Mouse (Mus musculus): ENCODE data around the gene Ppfia4. TPM values are rescaled to one million over a fixed set of nuclear protein-coding genes. Genes with fewer than 3 reads are reported as not detected.

Gene Ppfia4
- polyA plus RNA-seq, 1 experiment from 2014 or later: 6.3 TPM

- no peak for ATAC-seq (ENCODE audit: low FRiP score)
- Histone ChIP-seq H3K9ac (no peak overlapping the region), H3K27me3 (peaks cover 7% of the 10 kb centered on the region), H3K36me3 (no peaks in the 10 kb centered on the region), H3K27ac (no peak overlapping the region), H3K9me3 (replicated peaks) (no peaks in the 10 kb centered on the region), H3K4me2 (replicated peaks) (no peak overlapping the region), H3K4me1 (peaks cover 21% of the 10 kb centered on the region), H3K4me3 (no peak overlapping the region)
- 51% methylated on average over 9 of the region's 9 CpGs for WGBS
These were observed 40.1 kb downstream of the Ppfia4 start for GRCm38 (mm10) chr1:134292601-134293000.

GRCm38 (mm10) chr1:134292073-134292472, 40.7 kb downstream of the Ppfia4 start:
- no peak for ATAC-seq (ENCODE audit: low FRiP score)
- Histone ChIP-seq H3K9ac (no peak overlapping the region), H3K36me3 (no peaks in the 10 kb centered on the region), H3K27ac (no peak overlapping the region), H3K4me3 (no peak overlapping the region), H3K4me1 (peaks cover 21% of the 10 kb centered on the region), H3K9me3 (replicated peaks) (no peaks in the 10 kb centered on the region), H3K4me2 (replicated peaks) (no peak overlapping the region), H3K27me3 (peaks cover 2% of the 10 kb centered on the region; the same call in 1 of the 2 replicates)
- 20% methylated on average over 5 of the region's 5 CpGs for WGBS

GRCm38 (mm10) chr1:134291555-134291954, 41.2 kb downstream of the Ppfia4 start:
- no peak overlapping the region for H3K4me2 ChIP-seq (replicated peaks)
- no peaks in the 10 kb centered on the region for H3K36me3 ChIP-seq
- no peak overlapping the region for H3K27ac ChIP-seq
- no peaks in the 10 kb centered on the region for H3K9me3 ChIP-seq (replicated peaks)
- no peak for ATAC-seq (ENCODE audit: low FRiP score)
- no peaks in the 10 kb centered on the region for H3K27me3 ChIP-seq
- no peak overlapping the region for H3K4me3 ChIP-seq
- 72% methylated on average over 8 of the region's 8 CpGs for WGBS
- no peak overlapping the region for H3K9ac ChIP-seq
- H3K4me1 ChIP-seq: peaks cover 21% of the 10 kb centered on the region

DNA sequence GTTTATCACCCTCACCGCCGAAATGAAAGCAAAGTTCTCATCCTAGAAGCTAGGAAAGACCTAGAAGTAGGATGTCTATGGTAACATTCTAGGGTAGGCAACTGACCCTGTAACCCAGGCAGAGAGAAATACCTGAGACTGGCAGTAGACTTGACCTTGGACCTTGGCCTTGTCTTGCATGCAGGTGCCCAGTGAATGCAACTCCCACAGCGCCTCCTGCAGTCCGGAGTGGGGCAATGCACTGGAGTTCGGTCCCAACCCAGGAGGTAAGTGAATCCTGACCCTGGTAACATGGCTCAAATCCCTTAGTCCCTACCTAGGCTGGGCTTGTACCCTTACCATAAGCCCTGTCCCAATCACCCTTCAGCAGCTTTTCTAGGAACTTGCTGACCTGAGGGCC, 41.8 kb downstream of the Ppfia4 start:
- Histone ChIP-seq H3K4me2 (replicated peaks) (no peak overlapping the region), H3K9ac (no peak overlapping the region), H3K36me3 (no peaks in the 10 kb centered on the region), H3K4me3 (no peak overlapping the region), H3K9me3 (replicated peaks) (no peaks in the 10 kb centered on the region), H3K4me1 (peaks cover 21% of the 10 kb centered on the region), H3K27ac (no peak overlapping the region), H3K27me3 (no peaks in the 10 kb centered on the region)
- no peak for ATAC-seq (ENCODE audit: low FRiP score)
- WGBS: 68% methylated on average over 5 of the region's 5 CpGs

GRCm38 (mm10) chr1:134290300-134290699, 42.4 kb downstream of the Ppfia4 start:
- Histone ChIP-seq H3K4me2 (replicated peaks) (no peak overlapping the region), H3K9ac (no peak overlapping the region), H3K36me3 (no peaks in the 10 kb centered on the region), H3K27ac (no peak overlapping the region), H3K9me3 (replicated peaks) (no peaks in the 10 kb centered on the region), H3K4me3 (no peak overlapping the region), H3K27me3 (no peaks in the 10 kb centered on the region), H3K4me1 (peaks cover 21% of the 10 kb centered on the region)
- no peak for ATAC-seq (ENCODE audit: low FRiP score)
- 91% methylated on average over 13 of the region's 13 CpGs for WGBS

DNA sequence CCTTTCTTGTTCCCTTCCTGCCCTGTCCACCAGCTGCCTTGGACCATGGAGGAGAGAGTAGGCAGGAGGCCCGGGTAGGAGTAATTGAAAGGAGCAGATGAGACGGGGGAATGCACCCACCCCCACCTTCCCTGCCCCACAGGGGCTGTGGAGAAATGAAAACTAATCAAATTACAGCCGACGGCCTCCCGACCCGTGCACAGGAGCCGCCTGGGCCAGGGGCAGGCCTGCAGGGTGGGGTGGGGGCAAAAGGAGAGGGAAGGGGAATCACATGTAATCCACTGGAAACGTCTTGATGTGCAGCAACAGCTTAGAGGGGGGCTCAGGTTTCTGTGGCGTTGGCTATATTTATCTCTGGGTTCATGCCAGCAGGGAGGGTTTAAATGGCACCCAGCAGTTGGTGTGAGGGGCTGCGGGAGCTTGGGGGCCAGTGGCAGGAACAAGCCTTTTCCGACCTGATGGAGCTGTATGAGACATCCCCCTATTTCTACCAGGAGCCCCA, 43.1 kb downstream of the Ppfia4 start, which contains the start of gene Myog:
Gene Myog (plus strand): TSS at position 392 of the 502 bp plus-strand sequence.
- Histone ChIP-seq H3K9ac (no peak within 1 kb of the TSS), H3K4me1 (peaks cover 21% of the 10 kb centered on the region), H3K27me3 (no peaks in the 10 kb centered on the region), H3K27ac (no peak within 1 kb of the TSS), H3K4me2 (replicated peaks) (no peak within 1 kb of the TSS), H3K36me3 (no peaks in the 10 kb centered on the region), H3K4me3 (no peak within 1 kb of the TSS), H3K9me3 (replicated peaks) (no peaks in the 10 kb centered on the region)
- ATAC-seq (ENCODE audit: low FRiP score): no peak
- 42% methylated on average over 11 of the region's 11 CpGs for WGBS

DNA sequence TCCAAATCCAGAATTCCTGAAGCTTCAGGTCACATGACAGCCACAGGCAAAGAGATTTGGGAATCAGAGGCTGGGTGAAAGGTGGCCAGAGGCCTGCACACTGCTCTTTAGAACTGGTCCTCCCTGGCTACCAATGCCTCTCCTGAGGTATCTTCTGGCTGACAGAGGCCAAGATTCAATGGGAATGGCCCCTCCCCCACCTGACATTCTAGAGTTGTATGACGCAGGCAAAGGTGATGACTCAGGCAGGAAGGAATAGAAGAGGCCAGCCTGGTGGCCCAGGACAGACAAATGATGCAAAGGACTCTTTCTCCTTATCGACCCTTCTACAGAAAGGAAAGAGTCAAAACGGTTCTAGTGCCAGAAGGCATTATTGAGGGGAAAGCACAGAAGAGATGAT, 44.5 kb downstream of the Ppfia4 start:
- no peak for ATAC-seq (ENCODE audit: low FRiP score)

DNA sequence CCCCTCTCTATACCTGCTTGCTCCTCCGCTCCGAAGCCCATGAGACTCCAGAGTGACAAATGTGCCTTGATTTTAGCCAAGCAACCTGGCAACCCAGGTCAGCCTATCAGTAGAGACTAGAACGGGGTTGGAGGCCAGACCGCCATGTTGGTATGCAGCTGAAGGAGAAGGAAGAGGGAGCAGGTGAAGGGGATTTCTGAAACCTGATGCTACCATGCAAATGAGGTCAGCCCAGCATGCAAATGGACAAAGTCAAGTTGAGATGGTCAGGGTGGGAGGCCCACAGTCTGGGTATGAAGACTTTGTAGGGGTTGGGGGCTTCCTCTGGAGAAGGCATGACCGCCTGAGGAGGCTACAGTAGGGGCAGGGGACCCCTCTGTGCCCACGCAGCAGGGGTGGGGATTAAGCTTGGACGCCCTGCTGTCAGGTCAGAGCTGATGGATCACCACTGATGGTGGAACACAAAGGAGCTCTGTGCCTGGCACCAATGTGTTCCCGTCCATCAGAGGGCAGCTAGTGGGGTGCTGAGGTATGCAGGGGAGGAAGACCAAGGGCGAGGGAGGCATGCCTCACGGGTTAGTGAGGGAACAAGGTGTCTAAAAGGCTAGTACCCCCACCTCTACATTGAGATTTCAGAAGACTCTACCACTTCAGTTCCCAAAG, 47.1 kb downstream of the Ppfia4 start:
- 45% methylated on average over 10 of the region's 10 CpGs for WGBS
- ATAC-seq (ENCODE audit: low FRiP score): no peak
- no peak overlapping the region for H3K9ac ChIP-seq
- no peaks in the 10 kb centered on the region for H3K9me3 ChIP-seq (replicated peaks)
- H3K36me3 ChIP-seq: no peaks in the 10 kb centered on the region
- no peaks in the 10 kb centered on the region for H3K27me3 ChIP-seq
- no peak overlapping the region for H3K27ac ChIP-seq
- no peak overlapping the region for H3K4me2 ChIP-seq (replicated peaks)
- peaks cover 9% of the 10 kb centered on the region for H3K4me1 ChIP-seq
- H3K4me3 ChIP-seq: no peak overlapping the region

More for the DNA sequence above, 44.5 kb downstream of the Ppfia4 start:
- Histone ChIP-seq H3K4me2 (replicated peaks) (no peak overlapping the region), H3K36me3 (no peaks in the 10 kb centered on the region), H3K9ac (no peak overlapping the region), H3K4me1 (peaks cover 21% of the 10 kb centered on the region), H3K4me3 (no peak overlapping the region), H3K27ac (no peak overlapping the region), H3K9me3 (replicated peaks) (no peaks in the 10 kb centered on the region), H3K27me3 (no peaks in the 10 kb centered on the region)
- whole genome bisulfite sequencing: 79% methylated on average over 3 of the region's 3 CpGs

DNA sequence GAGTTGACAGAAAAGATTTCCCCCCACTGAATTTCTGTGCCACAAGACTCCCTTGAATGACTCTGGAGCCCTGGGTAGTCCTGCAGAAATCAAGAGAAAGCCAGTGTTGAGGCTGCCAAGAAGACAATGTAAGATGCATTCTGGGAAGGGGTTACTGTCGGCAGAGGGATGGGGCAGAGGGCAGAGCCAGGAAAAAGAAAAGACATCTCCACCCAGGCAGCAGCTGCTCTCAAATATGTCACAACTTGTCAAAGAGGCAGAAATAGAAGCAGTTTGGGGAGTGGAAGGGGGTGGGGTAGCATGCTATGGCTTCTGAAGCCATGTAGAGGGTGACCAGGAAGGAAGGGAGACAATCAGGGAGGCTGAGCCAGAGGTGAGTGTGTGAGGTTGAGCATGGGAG, 49.6 kb downstream of the Ppfia4 start:
- Histone ChIP-seq H3K9ac (no peak overlapping the region), H3K27ac (no peak overlapping the region), H3K36me3 (no peaks in the 10 kb centered on the region), H3K4me2 (replicated peaks) (no peak overlapping the region), H3K4me3 (no peak overlapping the region), H3K27me3 (no peaks in the 10 kb centered on the region), H3K9me3 (replicated peaks) (no peaks in the 10 kb centered on the region), H3K4me1 (no peaks in the 10 kb centered on the region)
- no peak for ATAC-seq (ENCODE audit: low FRiP score)
- 52% methylated on average over 1 of the region's 1 CpGs for WGBS

GRCm38 (mm10) chr1:134282342-134282741, 50.4 kb downstream of the Ppfia4 start:
- H3K36me3 ChIP-seq: no peaks in the 10 kb centered on the region
- H3K27me3 ChIP-seq: no peaks in the 10 kb centered on the region
- H3K9ac ChIP-seq: no peak overlapping the region
- ATAC-seq (ENCODE audit: low FRiP score): no peak
- H3K9me3 ChIP-seq (replicated peaks): no peaks in the 10 kb centered on the region
- no peak overlapping the region for H3K4me2 ChIP-seq (replicated peaks)
- 78% methylated on average over 3 of the region's 3 CpGs for WGBS
- H3K27ac ChIP-seq: no peak overlapping the region
- H3K4me1 ChIP-seq: no peaks in the 10 kb centered on the region
- H3K4me3 ChIP-seq: no peak overlapping the region

GRCm38 (mm10) chr1:134281563-134281962, 51.2 kb downstream of the Ppfia4 start:
- Histone ChIP-seq H3K4me1 (no peaks in the 10 kb centered on the region), H3K36me3 (no peaks in the 10 kb centered on the region), H3K27me3 (no peaks in the 10 kb centered on the region), H3K27ac (no peak overlapping the region), H3K4me2 (replicated peaks) (no peak overlapping the region), H3K9me3 (replicated peaks) (no peaks in the 10 kb centered on the region), H3K4me3 (no peak overlapping the region), H3K9ac (no peak overlapping the region)
- WGBS: 68% methylated on average over 4 of the region's 4 CpGs
- ATAC-seq (ENCODE audit: low FRiP score): no peak

DNA sequence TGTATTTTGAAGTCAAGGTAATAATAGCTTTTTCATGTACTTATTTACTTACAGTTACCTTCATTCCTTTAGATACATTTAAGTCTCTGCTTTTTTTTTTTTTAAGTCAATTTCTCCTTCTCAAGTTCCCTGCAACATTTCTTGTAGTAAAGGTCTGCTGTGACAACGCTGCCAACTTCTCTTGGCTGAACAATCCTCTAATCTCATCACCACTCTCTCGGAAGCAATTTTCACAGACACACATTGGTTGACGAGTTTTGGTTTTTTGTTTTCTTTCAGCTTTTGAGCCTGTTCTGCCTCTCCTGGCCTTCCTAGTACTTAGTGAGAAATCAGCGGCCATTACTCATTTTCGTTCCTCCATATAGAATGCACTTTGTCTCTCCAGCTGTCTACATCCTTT, 52.6 kb downstream of the Ppfia4 start:
- no peak for ATAC-seq (ENCODE audit: low FRiP score)

DNA sequence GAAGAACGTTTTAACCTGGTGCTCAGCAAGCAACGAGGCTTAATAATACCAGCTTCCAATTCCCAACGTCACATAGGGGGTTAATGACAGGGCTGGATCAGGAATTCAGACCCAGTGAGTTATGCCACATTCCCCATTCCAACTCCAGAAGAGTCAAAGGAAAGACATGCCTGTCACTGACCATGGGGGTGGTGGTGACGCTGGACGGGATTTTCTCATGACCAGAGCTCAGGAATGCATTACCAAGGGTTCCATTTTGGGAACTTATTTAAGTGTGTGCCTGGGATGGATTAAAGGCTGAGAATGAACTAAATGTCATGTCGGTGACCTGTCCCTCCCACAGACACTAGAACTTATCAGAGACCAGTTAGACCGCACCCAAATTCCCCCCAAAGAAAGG, 55.9 kb downstream of the Ppfia4 start:
- H3K27ac ChIP-seq: no peak overlapping the region
- no peak overlapping the region for H3K4me3 ChIP-seq
- H3K9me3 ChIP-seq (replicated peaks): no peaks in the 10 kb centered on the region
- ATAC-seq (ENCODE audit: low FRiP score): no peak
- 81% methylated on average over 7 of the region's 7 CpGs for WGBS
- no peak overlapping the region for H3K9ac ChIP-seq
- H3K27me3 ChIP-seq: no peaks in the 10 kb centered on the region
- no peaks in the 10 kb centered on the region for H3K36me3 ChIP-seq
- H3K4me1 ChIP-seq: peaks cover 5% of the 10 kb centered on the region
- no peak overlapping the region for H3K4me2 ChIP-seq (replicated peaks)

More for the DNA sequence above, 52.6 kb downstream of the Ppfia4 start:
- no peaks in the 10 kb centered on the region for H3K4me1 ChIP-seq
- H3K9me3 ChIP-seq (replicated peaks): no peaks in the 10 kb centered on the region
- WGBS: 87% methylated on average over 5 of the region's 5 CpGs
- H3K9ac ChIP-seq: no peak overlapping the region
- no peak overlapping the region for H3K4me3 ChIP-seq
- H3K36me3 ChIP-seq: no peaks in the 10 kb centered on the region
- no peak overlapping the region for H3K27ac ChIP-seq
- no peak overlapping the region for H3K4me2 ChIP-seq (replicated peaks)
- H3K27me3 ChIP-seq: no peaks in the 10 kb centered on the region

Data from hindbrain, embryonic 12.5 days (tissue).